Mouse (Mus musculus): Measurements from ENCODE around the gene Med8.

Gene Med8

GRCm38 (mm10) chr4:118417112-118417797 is 8.1 kb downstream of the Med8 start:
- DNase-seq: no peak

- DNase-seq: no peak
These were observed 12.2 kb downstream of the Med8 start for GRCm38 (mm10) chr4:118421384-118421783.

DNA sequence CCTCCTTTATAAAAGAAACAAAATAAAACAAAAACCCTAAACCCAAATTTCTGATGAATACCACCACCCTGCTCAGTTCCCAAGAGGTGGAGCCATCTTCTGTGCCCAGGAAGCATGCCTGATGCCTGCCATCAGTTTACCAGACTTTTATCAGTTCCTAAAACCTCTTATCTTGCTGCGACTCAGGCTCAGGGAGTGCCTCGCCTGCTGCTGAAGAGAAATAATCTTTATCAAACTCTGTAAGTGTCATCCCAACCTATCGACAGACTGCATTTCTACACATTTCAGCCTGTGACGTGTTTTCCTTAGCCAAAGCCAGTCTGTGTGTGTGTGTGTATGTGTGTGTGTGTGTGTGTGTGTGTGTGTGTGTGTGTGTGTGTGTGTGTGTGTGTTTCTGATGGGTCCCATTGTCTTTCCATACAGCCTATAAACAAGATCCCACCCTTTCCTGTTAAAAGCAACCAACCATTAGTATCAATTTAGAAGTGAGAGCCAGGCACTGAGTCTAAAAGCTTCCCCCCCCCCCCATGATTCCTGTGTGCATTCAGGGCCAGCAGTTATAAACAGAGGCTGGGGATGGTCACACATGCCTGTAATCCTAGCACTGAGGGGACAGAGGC is 15.5 kb downstream of the Med8 start:
- DNase-seq: no peak

DNA sequence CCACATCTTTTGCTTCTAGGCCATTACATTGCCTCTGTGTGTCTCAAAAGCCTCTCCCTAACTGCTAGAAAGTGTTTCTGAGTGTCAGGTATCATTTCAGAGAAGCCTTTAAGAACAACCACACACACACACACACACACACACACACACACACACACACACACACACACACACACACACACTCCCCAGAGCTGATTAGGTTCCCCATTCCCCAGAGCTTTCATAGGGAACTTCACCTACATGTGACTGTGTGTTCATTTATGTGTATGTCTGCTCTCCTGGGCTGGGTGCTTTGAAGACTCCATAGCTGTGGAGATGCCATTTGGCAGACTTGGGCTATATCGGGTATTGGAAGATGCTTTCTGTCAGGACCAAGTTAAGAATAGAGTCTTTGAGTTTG is 16.2 kb downstream of the Med8 start:
- no peak for DNase-seq

DNA sequence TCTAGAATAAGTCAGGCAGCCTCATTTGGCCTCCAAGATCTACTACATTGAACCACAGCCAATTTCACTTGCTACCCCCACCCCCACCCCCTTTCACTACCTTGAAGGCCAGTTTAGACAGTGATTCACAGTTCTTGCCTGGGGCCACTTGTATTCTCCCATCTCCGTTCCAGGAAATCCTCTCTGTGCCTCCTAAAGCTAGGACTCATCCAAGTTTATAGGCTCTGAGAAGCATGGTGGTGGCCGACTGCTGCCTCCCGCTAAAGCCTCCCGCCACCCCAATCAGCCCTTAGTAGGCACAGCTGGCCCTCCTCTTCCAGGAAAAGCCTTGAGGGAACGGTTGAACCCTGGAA is 18.3 kb downstream of the Med8 start:
- no peak for DNase-seq

- peak; percentile 62 to 76 for DNase-seq
These were observed 18.8 kb downstream of the Med8 start, which contains the start of gene Elovl1 for GRCm38 (mm10) chr4:118427768-118428451. TSS of gene Elovl1 (plus strand) at chr4:118428093.

DNA sequence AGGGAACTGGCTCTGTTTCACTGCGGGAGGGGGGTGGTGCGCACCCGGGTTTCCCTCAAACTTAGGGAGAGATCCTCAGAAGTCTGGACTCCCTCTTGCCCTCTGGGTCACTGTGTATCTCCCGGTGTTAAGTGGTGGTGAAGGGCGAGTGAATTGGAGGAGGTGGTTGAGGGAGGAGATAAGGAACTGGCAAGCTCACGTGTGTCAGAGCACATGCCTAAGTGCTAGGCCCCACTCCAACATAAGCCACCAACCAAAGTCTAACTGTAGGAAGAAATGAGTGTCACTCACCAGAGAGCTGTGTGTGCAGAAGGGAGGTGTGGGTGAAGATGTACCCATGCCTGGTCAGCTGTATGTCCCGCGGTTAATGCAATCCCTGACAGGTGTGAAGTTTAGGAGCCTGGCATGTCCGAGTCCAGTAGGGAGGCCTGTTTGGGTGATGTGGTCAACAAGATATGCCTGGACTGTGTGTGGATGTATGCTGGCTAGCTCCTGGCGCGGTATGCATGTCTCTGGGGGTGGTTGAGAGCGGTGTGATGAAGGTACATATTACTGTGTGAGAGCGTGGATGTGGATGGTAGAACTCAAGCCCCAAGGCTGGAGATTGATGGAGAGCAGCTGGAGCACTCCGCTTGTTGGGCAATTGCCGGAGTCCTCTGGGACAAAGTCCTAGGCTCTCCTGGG is 19.5 kb downstream of the Med8 start:
- no peak for DNase-seq

DNA sequence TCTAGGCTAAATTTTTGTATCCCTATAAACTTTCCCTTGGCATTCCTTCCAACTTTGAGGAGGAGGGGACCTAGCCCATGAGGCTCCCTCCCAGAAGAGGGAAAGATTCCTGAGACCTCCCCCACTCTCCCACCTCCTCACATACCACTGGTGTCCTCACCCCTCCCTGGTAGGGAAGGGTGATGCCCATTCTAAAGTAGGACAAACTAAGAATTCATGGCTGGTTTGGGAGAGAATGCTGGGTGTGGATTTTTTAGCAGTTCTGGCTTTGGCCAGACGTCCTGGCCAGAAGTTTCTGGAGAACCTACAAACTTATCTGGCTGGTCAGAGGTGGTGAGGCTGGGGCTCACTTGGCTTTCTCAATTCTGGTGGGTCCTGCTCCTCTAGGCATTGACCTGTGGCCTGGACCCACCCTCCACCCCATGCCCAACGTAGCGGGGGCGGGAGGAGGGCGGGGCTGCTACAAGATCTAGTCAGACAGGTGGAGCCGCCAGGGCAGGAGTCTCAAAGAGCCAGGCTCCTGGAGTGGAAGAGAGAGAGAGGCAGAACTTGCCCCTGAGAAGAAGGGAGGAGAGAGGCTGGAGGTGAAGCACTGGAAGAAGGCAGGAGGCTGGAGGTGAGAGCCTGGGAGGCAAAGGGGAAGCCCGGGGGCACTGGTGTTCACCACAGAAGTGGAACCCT is 20.2 kb downstream of the Med8 start:
- DNase-seq: no peak

DNA sequence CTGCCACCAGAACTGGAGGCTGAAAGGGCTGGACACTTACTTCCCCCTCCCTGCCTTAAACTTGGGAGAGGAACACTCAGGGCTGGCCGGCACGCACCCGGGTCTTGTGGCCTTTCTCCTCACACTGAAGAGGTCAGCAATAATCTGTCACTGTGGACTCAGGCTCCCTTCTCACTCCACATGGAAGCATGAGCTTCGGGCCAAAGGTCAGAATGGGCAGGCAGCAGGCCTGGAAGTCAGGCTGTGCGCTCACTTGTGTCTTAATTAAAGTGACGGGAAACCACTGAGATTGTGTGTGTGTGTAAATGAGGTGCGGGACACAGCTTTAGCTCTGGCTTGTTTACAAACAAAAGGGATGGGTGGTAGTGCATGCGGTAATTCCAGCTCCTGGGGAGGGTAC is 23.2 kb downstream of the Med8 start:
- DNase-seq: no peak

DNA sequence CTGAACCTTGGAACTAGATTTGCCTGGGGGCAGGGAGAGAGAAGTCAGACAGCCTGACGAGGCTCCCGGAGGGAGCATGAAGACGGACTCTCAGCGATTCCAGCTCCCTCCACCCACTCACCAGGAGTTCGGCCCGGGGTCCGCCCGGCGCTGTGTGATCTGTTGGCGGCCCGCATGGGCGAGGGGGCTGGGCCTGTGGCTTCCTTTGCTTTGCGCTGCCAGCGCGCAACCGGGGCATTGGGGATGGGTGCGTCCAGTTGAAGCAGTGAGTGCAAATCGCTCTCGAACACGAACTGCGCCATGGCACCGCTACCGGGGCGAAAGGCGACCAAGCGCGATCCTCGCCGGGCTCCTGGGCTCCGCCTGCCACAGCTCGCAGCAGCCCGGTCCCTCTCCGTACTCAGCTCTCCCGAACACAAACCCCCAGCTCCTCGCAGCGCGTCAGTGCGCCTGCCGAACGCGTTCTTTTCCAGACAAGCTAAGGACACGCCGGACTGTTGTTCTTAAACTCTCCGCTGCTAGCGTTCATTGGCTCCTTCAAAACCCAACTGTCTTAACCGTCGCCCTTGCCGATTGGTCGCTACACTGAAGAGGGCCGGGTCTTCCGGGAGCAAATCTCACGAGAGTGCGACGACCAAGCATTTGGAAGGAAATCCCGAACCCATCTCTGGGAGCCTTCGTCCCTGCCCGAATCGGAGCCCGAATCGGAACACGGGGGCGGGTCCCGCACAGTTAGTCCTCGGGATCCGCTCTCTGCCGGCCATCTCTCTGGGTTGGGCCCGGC is 27.9 kb downstream of the Med8 start, which contains the start of gene Cdc20:
Gene Cdc20 (minus strand): TSS at position 533 of the 784 bp plus-strand sequence.
- peak; percentile 75 to 77 for DNase-seq

- no peak for DNase-seq
These were observed 28.7 kb downstream of the Med8 start for GRCm38 (mm10) chr4:118437829-118438253.

DNA sequence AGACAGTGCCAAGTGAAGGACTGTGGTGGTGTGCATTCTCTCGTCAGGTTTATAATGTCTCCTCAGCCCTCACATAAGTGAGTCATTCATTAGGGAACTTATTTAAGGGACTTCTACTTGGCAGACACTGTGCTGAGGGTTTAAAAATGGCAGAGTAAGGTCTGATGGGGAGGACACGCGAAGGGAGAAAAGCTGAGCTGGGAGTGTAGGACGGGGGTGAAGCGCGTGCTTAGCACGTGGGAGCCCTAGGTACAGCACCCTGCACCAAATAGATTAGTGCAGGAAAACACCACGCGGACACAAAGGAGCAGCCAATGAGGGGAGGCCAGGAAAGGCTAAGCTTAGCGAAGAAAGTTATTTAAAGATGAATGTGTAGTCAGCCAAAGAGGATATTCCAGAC is 36.0 kb downstream of the Med8 start:
- no peak for DNase-seq

- peak in 1 of 2 experiments; percentile 19 for DNase-seq
These were observed 36.8 kb downstream of the Med8 start for GRCm38 (mm10) chr4:118445781-118446414.

DNA sequence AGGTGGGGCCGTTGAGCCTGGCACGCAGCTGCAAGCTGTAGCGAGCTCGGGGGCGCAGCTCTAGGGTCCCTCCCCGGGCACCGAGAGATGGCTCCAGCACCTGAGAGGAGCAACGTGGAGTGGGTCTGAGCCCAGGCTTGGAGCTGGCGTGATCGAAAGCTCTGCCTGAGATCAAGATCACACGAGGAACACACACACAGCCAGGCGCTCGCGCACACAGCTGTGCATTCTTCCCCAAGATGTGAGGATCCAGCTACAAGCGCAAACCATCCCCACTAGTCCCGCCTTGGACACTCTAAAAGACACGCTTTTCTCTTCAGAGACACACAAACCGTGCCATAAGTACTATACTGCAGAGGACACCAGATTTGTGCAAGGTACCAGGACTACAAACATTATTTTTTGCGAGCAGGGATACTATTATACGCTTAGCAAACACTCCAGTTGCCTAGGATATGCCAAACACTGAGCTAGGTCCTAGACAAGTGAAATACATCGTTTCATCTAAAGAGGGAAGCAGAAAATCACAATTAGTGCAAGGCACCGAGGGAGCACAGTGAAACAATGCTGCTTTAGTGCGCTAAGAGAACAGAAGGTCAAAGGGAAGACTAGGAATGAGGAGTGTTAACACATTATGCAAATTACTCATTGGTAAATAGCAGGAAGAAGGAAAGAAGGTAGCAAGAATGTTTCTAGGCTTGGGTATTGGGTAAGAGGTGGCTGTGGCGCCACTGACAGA is 37.4 kb downstream of the Med8 start:
- DNase-seq: no peak

DNA sequence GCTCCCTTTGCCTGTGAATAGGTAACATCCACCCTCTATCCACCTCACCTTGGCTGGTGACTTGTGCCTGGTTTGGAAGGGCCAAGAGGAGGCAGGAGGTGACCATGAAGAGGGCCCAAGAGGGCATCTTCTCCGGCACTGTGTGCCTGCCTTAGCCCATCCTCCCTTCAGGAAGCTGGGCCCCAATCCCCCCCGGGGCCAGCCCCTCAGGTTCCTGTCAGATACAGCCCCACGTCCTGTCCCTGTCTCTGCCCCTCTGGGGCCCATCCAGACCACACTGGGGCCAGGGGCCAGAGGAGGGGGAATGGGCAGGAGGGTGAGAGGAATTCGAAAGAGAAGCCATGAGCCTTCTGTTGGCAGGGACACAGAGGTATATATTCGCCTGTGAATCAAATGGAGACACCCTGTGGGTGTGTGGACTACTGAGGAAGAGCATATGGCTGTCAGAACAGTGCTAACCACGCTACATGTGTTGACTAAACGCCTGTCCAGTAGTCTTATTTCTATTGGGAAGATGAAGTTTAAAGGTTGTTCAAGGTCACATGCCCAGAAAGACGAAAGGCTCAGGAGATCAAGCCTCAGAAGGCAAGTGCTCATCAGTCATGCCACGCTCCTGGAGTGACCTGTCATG is 48.3 kb downstream of the Med8 start, which contains the start of gene Mpl:
Gene Mpl (minus strand): TSS at position 169 of the 631 bp plus-strand sequence.
- DNase-seq: no peak

DNA sequence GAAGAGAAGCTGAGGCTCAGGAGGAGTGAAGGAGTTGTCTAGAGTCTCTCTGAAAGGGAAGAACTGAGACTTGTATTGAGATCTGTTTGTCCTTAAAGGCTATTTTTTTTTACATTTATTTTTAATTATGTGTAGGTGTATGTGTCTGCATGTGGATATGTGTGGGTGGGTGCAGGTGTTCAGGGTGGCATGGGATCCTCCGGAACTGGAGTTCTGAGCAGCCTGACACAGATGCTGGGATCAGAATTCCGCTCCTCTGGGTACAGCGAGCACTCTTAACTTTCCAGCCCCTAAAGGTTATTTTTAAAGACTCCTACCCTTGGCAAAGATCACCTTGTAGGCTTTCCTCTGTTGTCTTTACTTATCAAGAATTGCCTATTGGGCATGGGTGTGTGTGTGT is 55.8 kb downstream of the Med8 start:
- DNase-seq: no peak

Measured in cerebellum, postnatal 36 days (tissue).